Mouse (Mus musculus) cerebellum, adult 18-20 months (tissue): ENCODE results near the gene Bcl7a.

ENCODE experiments used
- DNase-seq, 2 experiments: peaks; one replicate each; pipeline ENCODE4 v3.0.0; 2021

Gene Bcl7a

DNA sequence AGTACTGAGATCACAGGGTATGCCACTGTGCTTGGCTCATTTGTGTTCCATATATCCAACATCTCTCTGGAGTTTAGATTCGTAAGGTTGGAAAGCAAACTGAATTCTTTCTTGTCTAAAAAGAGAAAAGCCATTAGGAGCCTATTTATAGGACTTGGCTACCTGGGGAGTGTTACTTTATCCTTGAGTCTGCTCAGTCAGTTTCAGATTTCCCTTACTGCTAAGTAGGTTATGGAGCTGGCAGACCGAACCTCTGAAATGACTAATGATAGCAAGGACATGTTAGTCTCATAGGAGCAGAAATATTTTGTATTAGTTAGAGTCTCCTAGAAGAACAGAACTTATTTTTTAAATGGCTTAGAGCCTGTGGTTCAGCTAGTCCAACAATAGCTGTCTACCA lies 80.3 kb downstream of the Bcl7a start:
- no peak for DNase-seq
